Mouse (Mus musculus): Measurements from ENCODE around the gene D17H6S53E. TPM values are rescaled to one million over a fixed set of nuclear protein-coding genes. Genes with fewer than 3 reads are reported as not detected.

Gene D17H6S53E
- 14.4 and 16.3 TPM in 2 replicates for polyA plus RNA-seq (2015; fragmentation: Nextera tagmentation; extraction: Ambion mirVana)

GRCm38 (mm10) chr17:35126206-35126611, at the start of gene D17H6S53E:
D17H6S53E (plus strand) TSS chr17:35126373.
- peak; percentile 55 for ATAC-seq
- under 1% methylated on average over 36 of the region's 36 CpGs for WGBS
- H3K4me2 ChIP-seq (replicated peaks; ENCODE audit: low read depth, low read length), result peak within 1 kb of the TSS; percentile 81
- DNase-seq (ENCODE audit: low spot score), result peak; percentile 82
- peak within 1 kb of the TSS; percentile 68 for H3K9ac ChIP-seq (replicated peaks; ENCODE audit: low read depth)
- no peaks in the 10 kb centered on the region for H3K36me3 ChIP-seq (ENCODE audit: insufficient read depth, low read length)
- H3K4me1 ChIP-seq (ENCODE audit: insufficient read depth, low read depth, low read length), result peaks cover 15% of the 10 kb centered on the region
- peak within 1 kb of the TSS; percentile 92 for H3K27ac ChIP-seq (ENCODE audit: low read length)
- TF ChIP-seq CTCF (IDR thresholded peaks at IDR 0.05) (peak; percentile 36; the same call in 1 of the 2 replicates), EP300 (IDR thresholded peaks at IDR 0.05) (no peak)
- H3K27me3 ChIP-seq (replicated peaks; ENCODE audit: insufficient read depth, low read length), result no peaks in the 10 kb centered on the region
- H3K4me3 ChIP-seq (ENCODE audit: low read depth, low read length), result peak within 1 kb of the TSS; percentile 62
- H3K9me3 ChIP-seq (ENCODE audit: low read length), result no peaks in the 10 kb centered on the region

- WGBS, result 35% methylated on average over 10 of the region's 10 CpGs
- TF ChIP-seq CTCF (IDR thresholded peaks at IDR 0.05) (no peak), EP300 (IDR thresholded peaks at IDR 0.05) (no peak)
These were observed 49.5 kb upstream of the D17H6S53E start, which contains the start of gene Ly6g6e for GRCm38 (mm10) chr17:35076507-35077176. Ly6g6e (plus strand) TSS chr17:35076902.

GRCm38 (mm10) chr17:35077285-35077684, 48.9 kb upstream of the D17H6S53E start:
- peak; percentile 50; the same call in 1 of the 2 replicates for ATAC-seq
- Histone ChIP-seq H3K4me2 (replicated peaks; ENCODE audit: low read depth, low read length) (peak overlapping the region; percentile 56), H3K9ac (replicated peaks; ENCODE audit: low read depth) (peak overlapping the region; percentile 36), H3K27me3 (replicated peaks; ENCODE audit: insufficient read depth, low read length) (no peaks in the 10 kb centered on the region), H3K4me3 (ENCODE audit: low read depth, low read length) (peak overlapping the region; percentile 38), H3K4me1 (ENCODE audit: insufficient read depth, low read depth, low read length) (no peaks in the 10 kb centered on the region), H3K9me3 (ENCODE audit: low read length) (no peaks in the 10 kb centered on the region), H3K27ac (ENCODE audit: low read length) (peak overlapping the region; percentile 76), H3K36me3 (ENCODE audit: insufficient read depth, low read length) (no peaks in the 10 kb centered on the region)
- 24% methylated on average over 2 of the region's 2 CpGs for WGBS
- TF ChIP-seq EP300 (IDR thresholded peaks at IDR 0.05) (no peak), CTCF (IDR thresholded peaks at IDR 0.05) (no peak)
- no peak for DNase-seq (ENCODE audit: low spot score)

More at GRCm38 (mm10) chr17:35076507-35077176, 49.5 kb upstream of the D17H6S53E start, which contains the start of gene Ly6g6e:
- no peaks in the 10 kb centered on the region for H3K9me3 ChIP-seq (ENCODE audit: low read length)
- no peaks in the 10 kb centered on the region for H3K27me3 ChIP-seq (replicated peaks; ENCODE audit: insufficient read depth, low read length)
- peak within 1 kb of the TSS; percentile 56 for H3K4me2 ChIP-seq (replicated peaks; ENCODE audit: low read depth, low read length)
- peak within 1 kb of the TSS; percentile 76 for H3K27ac ChIP-seq (ENCODE audit: low read length)
- H3K4me3 ChIP-seq (ENCODE audit: low read depth, low read length), result peak within 1 kb of the TSS; percentile 38
- H3K9ac ChIP-seq (replicated peaks; ENCODE audit: low read depth), result peak within 1 kb of the TSS; percentile 36
- H3K4me1 ChIP-seq (ENCODE audit: insufficient read depth, low read depth, low read length), result no peaks in the 10 kb centered on the region
- no peaks in the 10 kb centered on the region for H3K36me3 ChIP-seq (ENCODE audit: insufficient read depth, low read length)
- ATAC-seq (no peak), DNase-seq (ENCODE audit: low spot score) (no peak)

- Histone ChIP-seq H3K4me2 (replicated peaks; ENCODE audit: low read depth, low read length) (peak within 1 kb of the TSS; percentile 56), H3K27ac (ENCODE audit: low read length) (peak within 1 kb of the TSS; percentile 76), H3K4me1 (ENCODE audit: insufficient read depth, low read depth, low read length) (no peaks in the 10 kb centered on the region), H3K9ac (replicated peaks; ENCODE audit: low read depth) (peak within 1 kb of the TSS; percentile 36), H3K9me3 (ENCODE audit: low read length) (no peaks in the 10 kb centered on the region), H3K27me3 (replicated peaks; ENCODE audit: insufficient read depth, low read length) (no peaks in the 10 kb centered on the region), H3K4me3 (ENCODE audit: low read depth, low read length) (peak within 1 kb of the TSS; percentile 38), H3K36me3 (ENCODE audit: insufficient read depth, low read length) (no peaks in the 10 kb centered on the region)
- TF ChIP-seq EP300 (IDR thresholded peaks at IDR 0.05), result no peak
- peak; percentile 85 for TF ChIP-seq CTCF (IDR thresholded peaks at IDR 0.05)
- DNase-seq (ENCODE audit: low spot score) (peak; percentile 88), ATAC-seq (peak; percentile 95)
- 3% methylated on average over 14 of the region's 14 CpGs for WGBS
These were observed 48.4 kb upstream of the D17H6S53E start, which contains the start of gene Ly6g6d for GRCm38 (mm10) chr17:35077786-35078233. Ly6g6d (minus strand) TSS chr17:35078065.

- no peak overlapping the region for H3K9ac ChIP-seq (replicated peaks; ENCODE audit: low read depth)
- H3K4me2 ChIP-seq (replicated peaks; ENCODE audit: low read depth, low read length), result no peak overlapping the region
- 39% methylated on average over 9 of the region's 9 CpGs for WGBS
- no peak overlapping the region for H3K27ac ChIP-seq (ENCODE audit: low read length)
- H3K9me3 ChIP-seq (ENCODE audit: low read length), result no peaks in the 10 kb centered on the region
- H3K4me3 ChIP-seq (ENCODE audit: low read depth, low read length), result no peak overlapping the region
- no peaks in the 10 kb centered on the region for H3K36me3 ChIP-seq (ENCODE audit: insufficient read depth, low read length)
- TF ChIP-seq CTCF (IDR thresholded peaks at IDR 0.05), result no peak
- no peak for TF ChIP-seq EP300 (IDR thresholded peaks at IDR 0.05)
- DNase-seq (ENCODE audit: low spot score) (no peak), ATAC-seq (no peak)
- H3K4me1 ChIP-seq (ENCODE audit: insufficient read depth, low read depth, low read length), result no peaks in the 10 kb centered on the region
- H3K27me3 ChIP-seq (replicated peaks; ENCODE audit: insufficient read depth, low read length), result no peaks in the 10 kb centered on the region
These were observed 46.4 kb upstream of the D17H6S53E start for GRCm38 (mm10) chr17:35079778-35080177.

- H3K9ac ChIP-seq (replicated peaks; ENCODE audit: low read depth), result no peak overlapping the region
- no peak overlapping the region for H3K4me2 ChIP-seq (replicated peaks; ENCODE audit: low read depth, low read length)
- DNase-seq (ENCODE audit: low spot score), result no peak
- WGBS, result 54% methylated on average over 6 of the region's 6 CpGs
- ATAC-seq, result no peak
- TF ChIP-seq EP300 (IDR thresholded peaks at IDR 0.05), result no peak
- no peak for TF ChIP-seq CTCF (IDR thresholded peaks at IDR 0.05)
- H3K36me3 ChIP-seq (ENCODE audit: insufficient read depth, low read length), result no peaks in the 10 kb centered on the region
- H3K4me3 ChIP-seq (ENCODE audit: low read depth, low read length), result no peak overlapping the region
- no peaks in the 10 kb centered on the region for H3K27me3 ChIP-seq (replicated peaks; ENCODE audit: insufficient read depth, low read length)
- H3K27ac ChIP-seq (ENCODE audit: low read length), result no peak overlapping the region
- H3K9me3 ChIP-seq (ENCODE audit: low read length), result no peaks in the 10 kb centered on the region
- no peaks in the 10 kb centered on the region for H3K4me1 ChIP-seq (ENCODE audit: insufficient read depth, low read depth, low read length)
These were observed 45.9 kb upstream of the D17H6S53E start for GRCm38 (mm10) chr17:35080248-35080647.
